Mouse (Mus musculus): ENCODE measurements at regions not wholly inside any gene's neighbourhood (a gene's known extent, or its start where the extent isn't known, plus 50 kb on each side); places are given as distances from the start of the nearest gene placed in this dataset.

- no peak for TF ChIP-seq POLR2A (IDR thresholded peaks at IDR 0.05; ENCODE audit: borderline replicate concordance, extremely low read depth, insufficient read depth, insufficient read length, poor library complexity, severe bottlenecking)
- no peak for TF ChIP-seq CTCF (IDR thresholded peaks at IDR 0.05; ENCODE audit: borderline replicate concordance, extremely low read depth, insufficient read depth, insufficient read length)
Observed at GRCm38 (mm10) chr17:45329241-45329640, 104.3 kb downstream of the Cdc5l start.
